Mouse (Mus musculus) stomach, embryonic 14.5 days (tissue): ENCODE results near the gene Arhgef5. TPM values are rescaled to one million over a fixed set of nuclear protein-coding genes. Genes with fewer than 3 reads are reported as not detected.

Experiments
- ATAC-seq: fragments of 200-750 bp; cut with Nextera tagmentation; 2 replicates; pipeline ENCODE4 v1.8.0; 2017; ENCODE audit warnings: low read depth, moderate TSS enrichment; ENCODE audit not compliant: insufficient number of reproducible peaks, insufficient read depth, low FRiP score
- H3K27ac ChIP-seq: fragments of 300-500 bp; sonication (generic); 2 replicates; pipeline ENCODE4 v1.5.1; 2014; ENCODE audit warnings: mild to moderate bottlenecking, low read length, moderate library complexity, mixed read lengths
- H3K27me3 ChIP-seq: fragments of 300-500 bp; sonication (generic); 2 replicates; pipeline ENCODE4 v1.6.1; 2014; ENCODE audit warnings: low read length, control low read depth, mixed read lengths; ENCODE audit not compliant: control insufficient read depth, insufficient read depth
- H3K36me3 ChIP-seq: fragments of 300-500 bp; sonication (generic); 2 replicates; pipeline ENCODE4 v1.6.1; 2014; ENCODE audit warnings: mild to moderate bottlenecking, control low read depth, low read length, moderate library complexity, mixed read lengths; ENCODE audit not compliant: control insufficient read depth, insufficient read depth
- H3K4me1 ChIP-seq: fragments of 300-500 bp; sonication (generic); 2 replicates; pipeline ENCODE4 v1.6.1; 2014; ENCODE audit warnings: low read length, control low read depth, mixed read lengths; ENCODE audit not compliant: control insufficient read depth, insufficient read depth
- H3K4me2 ChIP-seq: fragments of 300-500 bp; sonication (generic); replicated peaks from 2 replicates; pipeline ENCODE4 v1.6.1; 2014; ENCODE audit warnings: low read depth, low read length, control low read depth
- H3K4me3 ChIP-seq: fragments of 300-500 bp; sonication (generic); 2 replicates; pipeline ENCODE4 v1.5.1; 2014; ENCODE audit warnings: low read depth, low read length, control low read depth
- H3K9ac ChIP-seq: fragments of 300-500 bp; sonication (generic); replicated peaks from 2 replicates; pipeline ENCODE4 v1.6.1; 2014; ENCODE audit warnings: low read depth, mild to moderate bottlenecking, control low read depth, low read length, moderate library complexity, mixed read lengths
- H3K9me3 ChIP-seq: fragments of 300-500 bp; sonication (generic); 2 replicates; pipeline ENCODE4 v1.6.1; 2016; ENCODE audit warnings: low read depth, low read length, control low read depth; ENCODE audit not compliant: control insufficient read depth
- WGBS: fragments of 180-500 bp; shearing (Covaris S2); extraction: QIAGEN DNeasy Blood & Tissue Kit; methylation state at CpG from one replicate; pipeline ENCODE4 v1.1.7; 2014; 5-methylcytosine and 5-hydroxymethylcytosine counted together
- polyA plus RNA-seq: library from polyadenylated mRNA; unstranded; fragments of >200 nt; fragmentation: Nextera tagmentation; extraction: Ambion mirVana; gene quantifications from 2 replicates; pipeline ENCODE4 v1.2.1, GENCODE M21; 2014

Gene Arhgef5
- polyA plus RNA-seq, 1 experiment from 2014 or later = 20.1 TPM

DNA sequence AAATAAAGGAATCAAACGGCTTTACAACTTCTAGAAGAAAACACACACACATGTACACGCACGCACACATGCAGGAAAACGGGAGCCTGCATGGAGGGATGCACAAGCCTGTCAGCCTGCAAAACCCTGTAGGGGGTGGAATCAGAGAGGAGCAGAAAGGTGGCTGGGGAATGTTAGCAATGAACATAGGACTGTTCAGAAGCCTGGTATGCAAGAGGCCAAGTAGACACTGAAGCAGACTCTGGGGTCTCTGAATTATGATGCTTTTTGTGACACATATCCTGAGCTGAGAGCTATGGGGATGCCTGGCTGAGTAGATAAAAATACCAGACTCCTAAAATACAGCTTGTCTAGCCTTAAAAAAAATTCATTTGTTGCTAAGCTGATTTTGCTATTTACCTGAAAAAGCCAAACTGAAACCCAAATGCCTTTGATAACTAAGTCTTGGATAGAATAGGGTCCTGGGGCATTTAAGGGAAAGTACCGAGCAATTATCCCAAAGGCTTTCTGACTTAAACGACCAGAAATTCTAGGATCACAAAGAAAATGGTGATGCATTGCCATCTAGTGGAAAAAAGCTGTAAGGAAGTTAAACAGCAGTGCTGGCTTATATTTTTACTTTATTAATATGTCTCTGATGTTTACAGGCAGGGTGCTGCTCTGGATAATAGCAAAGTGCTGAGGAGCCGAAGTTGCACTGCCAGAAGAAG, 31.6 kb downstream of the Arhgef5 start:
- Histone ChIP-seq H3K4me2 (no peak overlapping the region), H3K27ac (no peak overlapping the region), H3K4me3 (no peak overlapping the region), H3K4me1 (peaks cover 12% of the 10 kb centered on the region; the same call in 1 of the 2 replicates), H3K9ac (no peak overlapping the region), H3K27me3 (no peaks in the 10 kb centered on the region), H3K9me3 (no peaks in the 10 kb centered on the region), H3K36me3 (no peaks in the 10 kb centered on the region)
- ATAC-seq = no peak
- WGBS = 33% methylated on average over 7 of the region's 7 CpGs

GRCm38 (mm10) chr6:43297508-43297850, 32.1 kb downstream of the Arhgef5 start:
- WGBS = 32% methylated on average over 2 of the region's 2 CpGs
- no peak overlapping the region for H3K9ac ChIP-seq
- no peaks in the 10 kb centered on the region for H3K36me3 ChIP-seq
- no peak overlapping the region for H3K27ac ChIP-seq
- no peak overlapping the region for H3K4me2 ChIP-seq
- H3K4me1 ChIP-seq = peaks cover 8% of the 10 kb centered on the region; the same call in 1 of the 2 replicates
- no peak overlapping the region for H3K4me3 ChIP-seq
- no peaks in the 10 kb centered on the region for H3K9me3 ChIP-seq
- no peaks in the 10 kb centered on the region for H3K27me3 ChIP-seq
- ATAC-seq = no peak

- 60% methylated on average over 16 of the region's 16 CpGs for WGBS
- Histone ChIP-seq H3K9me3 (no peaks in the 10 kb centered on the region), H3K4me2 (no peak within 1 kb of the TSS), H3K27ac (no peak within 1 kb of the TSS), H3K4me1 (0 out of 2 replicates have a peak, but pooled peaks cover 5% of the 10 kb centered on the region), H3K36me3 (no peaks in the 10 kb centered on the region), H3K27me3 (no peaks in the 10 kb centered on the region), H3K4me3 (no peak within 1 kb of the TSS), H3K9ac (no peak within 1 kb of the TSS)
- 0 out of 2 replicates have a peak, but pooled peaks have one; percentile 46 for ATAC-seq
Measured at GRCm38 (mm10) chr6:43309454-43309853, 44.1 kb downstream of the Arhgef5 start, which contains the start of gene Nobox. Gene Nobox (minus strand): TSS chr6:43309554.

- Histone ChIP-seq H3K9me3 (no peaks in the 10 kb centered on the region), H3K27me3 (no peaks in the 10 kb centered on the region), H3K4me2 (no peak overlapping the region), H3K4me1 (0 out of 2 replicates have a peak, but pooled peaks cover 5% of the 10 kb centered on the region), H3K4me3 (no peak overlapping the region), H3K27ac (no peak overlapping the region), H3K36me3 (no peaks in the 10 kb centered on the region), H3K9ac (no peak overlapping the region)
- 30% methylated on average over 6 of the region's 6 CpGs for WGBS
- no peak for ATAC-seq
Measured at GRCm38 (mm10) chr6:43310071-43310470, 44.7 kb downstream of the Arhgef5 start.

- Histone ChIP-seq H3K36me3 (no peaks in the 10 kb centered on the region), H3K9me3 (no peaks in the 10 kb centered on the region), H3K27ac (no peak overlapping the region), H3K4me3 (no peak overlapping the region), H3K4me2 (no peak overlapping the region), H3K4me1 (0 out of 2 replicates have a peak, but pooled peaks cover 5% of the 10 kb centered on the region), H3K9ac (no peak overlapping the region), H3K27me3 (no peaks in the 10 kb centered on the region)
- ATAC-seq = no peak
Measured at GRCm38 (mm10) chr6:43312546-43312945, 47.2 kb downstream of the Arhgef5 start.

DNA sequence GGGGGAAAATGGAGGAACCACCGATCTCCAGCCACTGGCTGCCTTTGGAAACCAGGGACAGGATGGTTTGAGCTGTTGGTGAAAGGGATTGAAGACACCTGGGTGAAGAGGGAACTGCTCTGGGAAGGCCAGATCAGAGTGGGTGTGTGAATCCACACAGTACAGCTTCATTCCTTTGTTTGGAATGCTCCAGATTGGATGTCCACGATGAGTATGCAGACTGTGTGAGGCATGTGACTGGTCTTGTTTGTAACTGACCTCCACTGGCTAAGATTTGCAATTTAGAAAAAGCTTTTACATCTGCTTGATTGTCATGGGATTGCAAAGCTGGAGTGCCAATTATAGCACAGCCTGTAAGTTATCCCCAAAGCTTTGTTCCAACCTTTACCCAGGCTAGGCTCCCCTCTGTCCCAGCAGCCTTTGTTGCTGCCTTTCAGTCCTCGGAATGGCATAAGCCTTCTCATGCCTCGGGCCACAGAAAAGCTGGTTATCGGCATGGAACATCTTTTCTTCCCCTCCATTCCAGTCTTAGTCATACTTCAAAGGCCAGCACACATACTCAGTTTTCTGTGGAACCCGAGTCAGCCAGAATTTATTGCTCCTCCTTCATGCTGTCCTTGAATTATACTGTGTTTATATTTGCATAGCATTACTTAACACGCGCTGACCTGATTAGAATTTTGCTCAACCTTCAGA, 47.7 kb downstream of the Arhgef5 start:
- Histone ChIP-seq H3K9ac (no peak overlapping the region), H3K36me3 (no peaks in the 10 kb centered on the region), H3K9me3 (no peaks in the 10 kb centered on the region), H3K4me2 (no peak overlapping the region), H3K27me3 (no peaks in the 10 kb centered on the region), H3K27ac (no peak overlapping the region), H3K4me1 (0 out of 2 replicates have a peak, but pooled peaks cover 5% of the 10 kb centered on the region), H3K4me3 (no peak overlapping the region)
- no peak for ATAC-seq
- 71% methylated on average over 8 of the region's 8 CpGs for WGBS

- H3K27ac ChIP-seq = no peak overlapping the region
- WGBS = 70% methylated on average over 4 of the region's 4 CpGs
- ATAC-seq = no peak
- H3K27me3 ChIP-seq = no peaks in the 10 kb centered on the region
- H3K4me2 ChIP-seq = no peak overlapping the region
- H3K4me1 ChIP-seq = peaks cover 5% of the 10 kb centered on the region
- no peaks in the 10 kb centered on the region for H3K9me3 ChIP-seq
- no peak overlapping the region for H3K4me3 ChIP-seq
- no peaks in the 10 kb centered on the region for H3K36me3 ChIP-seq
- H3K9ac ChIP-seq = no peak overlapping the region
Measured at GRCm38 (mm10) chr6:43333479-43333878, 68.1 kb downstream of the Arhgef5 start.

GRCm38 (mm10) chr6:43335619-43336234, 70.3 kb downstream of the Arhgef5 start:
- Histone ChIP-seq H3K9me3 (no peaks in the 10 kb centered on the region), H3K27ac (no peak overlapping the region), H3K36me3 (no peaks in the 10 kb centered on the region), H3K9ac (no peak overlapping the region), H3K4me3 (no peak overlapping the region), H3K4me2 (no peak overlapping the region), H3K4me1 (peaks cover 5% of the 10 kb centered on the region), H3K27me3 (no peaks in the 10 kb centered on the region)
- WGBS = 48% methylated on average over 3 of the region's 3 CpGs
- 0 out of 2 replicates have a peak, but pooled peaks have one; percentile 38 for ATAC-seq
